8 mouse cellular contexts compared by ENCODE assay signal in genomic region chr13:114456224-114456623, GRCm38 (mm10). TPM values are rescaled to one million over a fixed set of nuclear protein-coding genes. Genes with fewer than 3 reads are reported as not detected.
DNase-seq lines count a peak whose midpoint lies in the region; ATAC-seq and TF ChIP-seq lines count a peak whose summit lies in the region.
"Had no signal": no experiment of that assay in that cellular context is flagged by ENCODE, and none has a peak within 500 bp of the region (broad histone marks: within the 10 kb centered on the region; RNA-seq: fewer than 3 reads in every experiment).

No protein-coding gene starts in this region.

- H3K27me3 ChIP-seq in forebrain, embryonic 10.5 days (ENCODE audit: poor library complexity, severe bottlenecking), result peaks cover 69% of the 10 kb centered on the region
- H3K27me3 ChIP-seq in limb, embryonic 11.5 days (ENCODE audit: control insufficient read depth, insufficient read depth, low read length), result peaks cover 30% of the 10 kb centered on the region
- H3K27me3 ChIP-seq in midbrain, postnatal 0 days (ENCODE audit: insufficient read depth, low read length), result peaks cover 15% of the 10 kb centered on the region

- peak overlapping the region; percentile 27 for H3K4me2 ChIP-seq in limb, embryonic 11.5 days (ENCODE audit: low read depth, severe bottlenecking)
- peak overlapping the region; percentile 98 for H3K4me2 ChIP-seq in midbrain, postnatal 0 days (ENCODE audit: low read depth, low read length, poor library complexity, severe bottlenecking)

- DNase-seq in ES-CJ7 (ENCODE audit: low read depth, low spot score) (peak; percentile 69), NIH3T3 (ENCODE audit: low read depth) (peak; percentile 25)
- DNase-seq in forebrain, embryonic 10.5 days (ENCODE audit: extremely low spot score, low spot score), result peak; percentile 66
- DNase-seq in heart, postnatal 36 days, result peak; percentile 25 to 48
- peak; percentile 67 for DNase-seq in limb, embryonic 11.5 days (ENCODE audit: low spot score)
- DNase-seq in midbrain, postnatal 0 days (ENCODE audit: low spot score), result peak; percentile 57
- DNase-seq in thymus, postnatal 36 days, result peak; percentile 11 to 32

- H3K36me3 ChIP-seq in forebrain, embryonic 10.5 days (replicated peaks), result peaks cover 18% of the 10 kb centered on the region
- no peaks in the 10 kb centered on the region for H3K36me3 ChIP-seq in limb, embryonic 11.5 days (ENCODE audit: control insufficient read depth, insufficient read depth, low read length)
- H3K36me3 ChIP-seq in midbrain, postnatal 0 days (ENCODE audit: insufficient read depth, low read length), result no peaks in the 10 kb centered on the region

- no peak overlapping the region for H3K9ac ChIP-seq in limb, embryonic 11.5 days (ENCODE audit: low read length)
- no peak overlapping the region for H3K9ac ChIP-seq in midbrain, postnatal 0 days (replicated peaks; ENCODE audit: low read length, poor library complexity, severe bottlenecking)

- ATAC-seq in limb, embryonic 11.5 days (ENCODE audit: insufficient number of reproducible peaks, low FRiP score, low TSS enrichment, low read depth), result no peak
- no peak for ATAC-seq in midbrain, postnatal 0 days (ENCODE audit: low FRiP score)

- peak; percentile 60 for TF ChIP-seq CTCF in midbrain, postnatal 0 days (IDR thresholded peaks at IDR 0.05)

- peak overlapping the region; percentile 74 for H3K27ac ChIP-seq in forebrain, embryonic 10.5 days
- H3K27ac ChIP-seq in limb, embryonic 11.5 days (replicated peaks; ENCODE audit: low read depth, low read length), result no peak overlapping the region
- no peak overlapping the region for H3K27ac ChIP-seq in midbrain, postnatal 0 days (ENCODE audit: low read depth, low read length)

- H3K9me3 ChIP-seq in forebrain, embryonic 10.5 days, result no peaks in the 10 kb centered on the region; the same call in 1 of the 2 replicates
- no peaks in the 10 kb centered on the region for H3K9me3 ChIP-seq in limb, embryonic 11.5 days (ENCODE audit: control insufficient read depth, low read length)
- H3K9me3 ChIP-seq in midbrain, postnatal 0 days (ENCODE audit: low read length), result no peaks in the 10 kb centered on the region

- peak overlapping the region; percentile 67 for H3K4me3 ChIP-seq in forebrain, embryonic 10.5 days
- H3K4me3 ChIP-seq in limb, embryonic 11.5 days (ENCODE audit: low read depth, low read length), result peak overlapping the region; percentile 24
- peak overlapping the region; percentile 56 for H3K4me3 ChIP-seq in midbrain, postnatal 0 days (ENCODE audit: low read depth, low read length)
- H3K4me3 ChIP-seq: erythroblast, embryonic 14.5 days had no signal

- 3% methylated on average over 14 of the region's 14 CpGs for WGBS in forebrain, embryonic 10.5 days
- 3% methylated on average over 14 of the region's 14 CpGs for WGBS in limb, embryonic 11.5 days
- WGBS in midbrain, postnatal 0 days, result 1% methylated on average over 14 of the region's 14 CpGs

- H3K4me1 ChIP-seq in forebrain, embryonic 10.5 days, result peaks cover 48% of the 10 kb centered on the region
- H3K4me1 ChIP-seq in limb, embryonic 11.5 days (ENCODE audit: control insufficient read depth, insufficient read depth, low read length), result peaks cover 3% of the 10 kb centered on the region; the same call in 1 of the 2 replicates
- H3K4me1 ChIP-seq in midbrain, postnatal 0 days (ENCODE audit: insufficient read depth, low read length), result peaks cover 7% of the 10 kb centered on the region; the same call in 1 of the 2 replicates

- intact Hi-C loops in heart, postnatal 36 days (cut with DNase I), result loop anchor here (5.0 to 10.0 kb wide), 2 partner anchors 169 to 299 kb away; no protein-coding TSS in a partner anchor

RNA-seq across cellular contexts. Expression of gene Fst, which starts 2.5 kb away (rescaled TPM):
- polyA plus RNA-seq in forebrain, embryonic 10.5 days (2016; fragmentation: Nextera tagmentation; extraction: Ambion mirVana), result 11.4 and 13.9 TPM in 2 replicates
- total RNA-seq in heart, postnatal 36 days (2021), result under 1 TPM; 0.86 to 0.89 TPM
- polyA plus RNA-seq in limb, embryonic 11.5 days (2014; fragmentation: Nextera tagmentation; extraction: Ambion mirVana), result 11.3 and 12.8 TPM in 2 replicates
- 0.76 and 0.93 TPM in 2 replicates for total RNA-seq in midbrain, postnatal 0 days (2014; rRNA removed)
- polyA plus RNA-seq in midbrain, postnatal 0 days (2015; fragmentation: Nextera tagmentation; extraction: Ambion mirVana), result 2.1 and 2.8 TPM in 2 replicates
- polyA plus RNA-seq: erythroblast, embryonic 14.5 days had no signal
